Mouse (Mus musculus): Measurements from ENCODE around the gene Ralbp1.

- TF ChIP-seq GATA1 (IDR thresholded peaks at IDR 0.05; ENCODE audit: low read length) (no peak), TAL1 (IDR thresholded peaks at IDR 0.05; ENCODE audit: low read length) (no peak)
Measured at GRCm38 (mm10) chr17:65853326-65853725, 32.3 kb downstream of the Ralbp1 start.

Measured in erythroblast, embryonic 14.5 days (primary cell).